Mouse (Mus musculus): ENCODE results near the gene Acbd7. TPM values are rescaled to one million over a fixed set of nuclear protein-coding genes. Genes with fewer than 3 reads are reported as not detected.

Acbd7 gene
- polyA plus RNA-seq, 2 experiments: 0.34 to 1.0 TPM

DNA sequence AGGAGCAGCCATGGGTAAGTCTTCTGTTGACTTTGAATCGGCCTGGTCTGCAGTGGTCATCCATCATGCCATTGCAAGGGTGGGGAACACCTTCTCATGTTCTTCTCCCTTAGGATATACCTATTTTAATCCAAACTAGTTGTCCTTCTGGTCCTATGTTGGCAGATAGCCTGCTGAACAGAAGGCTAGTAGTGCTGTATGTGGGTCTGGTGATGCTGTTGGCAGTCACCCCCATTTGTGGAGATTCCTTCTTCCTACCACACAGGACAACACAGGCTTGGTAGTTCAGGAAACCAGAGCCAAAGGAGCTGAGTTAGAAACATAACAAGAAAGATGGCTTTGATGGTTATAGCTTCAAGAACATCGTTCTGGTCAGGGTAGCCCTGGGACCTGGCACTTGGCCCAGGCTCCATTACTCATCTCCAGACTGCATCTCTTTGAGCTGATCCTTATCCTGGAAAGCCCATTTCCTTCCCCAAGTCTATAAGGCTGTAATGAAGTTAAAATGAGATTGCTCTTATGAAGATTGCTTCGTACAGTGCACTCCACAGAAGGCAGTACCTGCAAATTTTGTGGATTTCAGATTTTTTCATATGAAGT is 30.4 kb upstream of the Acbd7 start:
- H3K9me3 ChIP-seq (ENCODE audit: control insufficient read depth, low read length): no peaks in the 10 kb centered on the region
- no peak overlapping the region for H3K27ac ChIP-seq (replicated peaks; ENCODE audit: low read depth, low read length)
- no peak overlapping the region for H3K4me2 ChIP-seq (replicated peaks; ENCODE audit: low read depth, low read length, severe bottlenecking)
- no peak for DNase-seq (ENCODE audit: low spot score)
- H3K27me3 ChIP-seq (ENCODE audit: control insufficient read depth, insufficient read depth, low read length): no peaks in the 10 kb centered on the region
- 60% methylated on average over 3 of the region's 3 CpGs for WGBS
- H3K4me3 ChIP-seq (replicated peaks; ENCODE audit: low read length): no peak overlapping the region
- H3K36me3 ChIP-seq (ENCODE audit: control insufficient read depth, insufficient read depth, low read length): peaks cover 8% of the 10 kb centered on the region
- H3K4me1 ChIP-seq (ENCODE audit: control insufficient read depth, insufficient read depth, low read length): no peaks in the 10 kb centered on the region
- TF ChIP-seq POLR2A (IDR thresholded peaks at IDR 0.05; ENCODE audit: borderline replicate concordance, extremely low read depth, insufficient read depth, insufficient read length): no peak
- ATAC-seq (ENCODE audit: low FRiP score, low read depth): no peak
- H3K9ac ChIP-seq (ENCODE audit: low read depth, low read length, severe bottlenecking): no peak overlapping the region

DNA sequence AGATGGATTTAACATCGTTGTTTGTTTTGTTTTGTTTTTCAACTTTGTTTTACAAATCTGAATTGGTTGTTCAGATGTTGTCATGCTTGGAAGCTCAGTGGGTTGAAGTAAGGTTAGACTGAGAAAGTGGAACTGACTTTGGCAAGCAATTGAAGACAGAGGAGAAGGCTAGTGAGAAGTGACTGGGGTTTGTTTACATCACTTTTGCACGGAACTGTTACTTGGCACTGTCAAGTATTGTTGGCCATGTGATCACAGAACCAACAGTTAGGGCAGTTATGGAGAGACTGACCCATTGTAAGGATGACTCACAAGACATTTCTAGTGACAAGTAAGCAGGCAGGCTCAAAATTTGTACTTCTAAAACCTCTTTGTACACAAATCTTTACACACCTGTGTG is 12.8 kb upstream of the Acbd7 start:
- Histone ChIP-seq H3K36me3 (ENCODE audit: control insufficient read depth, insufficient read depth, low read length) (peaks cover 55% of the 10 kb centered on the region), H3K9me3 (ENCODE audit: control insufficient read depth, low read length) (no peaks in the 10 kb centered on the region; the same call in 1 of the 2 replicates), H3K27me3 (ENCODE audit: control insufficient read depth, insufficient read depth, low read length) (no peaks in the 10 kb centered on the region), H3K9ac (ENCODE audit: low read depth, low read length, severe bottlenecking) (no peak overlapping the region), H3K4me3 (replicated peaks; ENCODE audit: low read length) (no peak overlapping the region), H3K4me2 (replicated peaks; ENCODE audit: low read depth, low read length, severe bottlenecking) (no peak overlapping the region), H3K4me1 (ENCODE audit: control insufficient read depth, insufficient read depth, low read length) (no peaks in the 10 kb centered on the region), H3K27ac (replicated peaks; ENCODE audit: low read depth, low read length) (no peak overlapping the region)
- no peak for TF ChIP-seq POLR2A (IDR thresholded peaks at IDR 0.05; ENCODE audit: borderline replicate concordance, extremely low read depth, insufficient read depth, insufficient read length)
- DNase-seq (ENCODE audit: low spot score): no peak
- ATAC-seq (ENCODE audit: low FRiP score, low read depth): no peak
- WGBS: 78% methylated on average over 2 of the region's 2 CpGs

DNA sequence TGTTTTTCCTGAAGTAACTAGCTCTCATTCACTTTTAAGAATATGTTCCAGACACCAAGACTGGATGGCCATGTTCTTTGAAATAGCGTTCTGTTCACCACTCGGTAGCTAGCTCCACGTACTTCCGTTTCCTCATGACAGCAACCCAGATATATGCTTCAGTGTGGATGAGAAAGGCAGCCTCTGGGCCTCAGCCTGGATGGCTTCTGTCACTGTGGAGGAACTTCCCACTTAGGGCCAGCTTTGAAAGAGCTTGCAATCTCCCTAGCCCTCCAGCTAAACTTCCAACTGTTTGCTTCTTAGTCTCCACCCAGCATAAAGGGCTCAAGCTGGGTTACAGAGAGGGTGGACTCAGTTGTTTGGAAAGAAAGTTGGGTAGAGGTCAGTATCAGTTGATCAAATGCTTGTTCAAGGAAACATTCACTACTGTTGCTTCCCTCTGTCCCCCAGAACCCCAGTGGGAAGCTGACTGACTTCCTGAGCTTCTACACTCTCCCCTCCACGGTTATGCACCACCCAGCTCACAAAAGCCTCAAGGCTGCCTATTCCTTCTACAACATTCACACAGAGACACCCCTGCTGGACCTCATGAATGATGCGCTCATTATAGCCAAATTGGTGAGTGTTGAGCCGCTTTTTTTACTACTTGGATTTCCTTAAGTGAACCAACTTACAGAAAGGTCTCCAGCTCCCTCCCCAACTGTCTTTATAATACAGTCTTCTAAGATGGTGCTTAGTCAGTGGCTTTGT is 11.4 kb upstream of the Acbd7 start:
- no peak for DNase-seq (ENCODE audit: low spot score)
- TF ChIP-seq POLR2A (IDR thresholded peaks at IDR 0.05; ENCODE audit: borderline replicate concordance, extremely low read depth, insufficient read depth, insufficient read length): no peak
- ATAC-seq (ENCODE audit: low FRiP score, low read depth): no peak
- WGBS: 90% methylated on average over 7 of the region's 7 CpGs
- no peaks in the 10 kb centered on the region for H3K27me3 ChIP-seq (ENCODE audit: control insufficient read depth, insufficient read depth, low read length)
- no peaks in the 10 kb centered on the region for H3K4me1 ChIP-seq (ENCODE audit: control insufficient read depth, insufficient read depth, low read length)
- H3K27ac ChIP-seq (replicated peaks; ENCODE audit: low read depth, low read length): no peak overlapping the region
- H3K9ac ChIP-seq (ENCODE audit: low read depth, low read length, severe bottlenecking): no peak overlapping the region
- H3K4me3 ChIP-seq (replicated peaks; ENCODE audit: low read length): no peak overlapping the region
- no peaks in the 10 kb centered on the region; the same call in 1 of the 2 replicates for H3K9me3 ChIP-seq (ENCODE audit: control insufficient read depth, low read length)
- peaks cover 61% of the 10 kb centered on the region for H3K36me3 ChIP-seq (ENCODE audit: control insufficient read depth, insufficient read depth, low read length)
- no peak overlapping the region for H3K4me2 ChIP-seq (replicated peaks; ENCODE audit: low read depth, low read length, severe bottlenecking)

DNA sequence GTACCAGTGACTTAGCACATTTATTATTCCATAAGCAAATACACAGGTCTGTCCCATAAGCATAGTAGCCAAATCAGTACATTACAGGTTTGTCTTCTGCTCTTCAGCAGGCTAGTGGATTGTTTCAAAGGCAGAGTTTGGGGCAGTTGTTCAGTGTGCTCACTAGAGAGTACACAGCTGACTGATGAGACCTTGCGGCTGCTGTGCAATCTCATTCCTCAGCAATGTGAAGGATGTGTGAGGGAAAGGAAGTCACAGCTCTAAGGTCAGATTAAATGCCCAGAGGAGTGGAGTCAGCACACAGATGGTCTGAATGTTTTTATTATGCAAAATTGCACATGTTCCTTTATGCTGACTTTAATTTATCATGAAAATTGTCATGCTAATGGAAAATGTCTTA is 9.4 kb upstream of the Acbd7 start:
- H3K4me3 ChIP-seq (replicated peaks; ENCODE audit: low read length): no peak overlapping the region
- H3K36me3 ChIP-seq (ENCODE audit: control insufficient read depth, insufficient read depth, low read length): peaks cover 61% of the 10 kb centered on the region
- 81% methylated on average over 1 of the region's 1 CpGs for WGBS
- no peaks in the 10 kb centered on the region; the same call in 1 of the 2 replicates for H3K9me3 ChIP-seq (ENCODE audit: control insufficient read depth, low read length)
- H3K27ac ChIP-seq (replicated peaks; ENCODE audit: low read depth, low read length): no peak overlapping the region
- H3K4me1 ChIP-seq (ENCODE audit: control insufficient read depth, insufficient read depth, low read length): 0 out of 2 replicates have a peak, but pooled peaks cover 3% of the 10 kb centered on the region
- no peak for ATAC-seq (ENCODE audit: low FRiP score, low read depth)
- no peaks in the 10 kb centered on the region for H3K27me3 ChIP-seq (ENCODE audit: control insufficient read depth, insufficient read depth, low read length)
- H3K4me2 ChIP-seq (replicated peaks; ENCODE audit: low read depth, low read length, severe bottlenecking): no peak overlapping the region
- no peak for TF ChIP-seq POLR2A (IDR thresholded peaks at IDR 0.05; ENCODE audit: borderline replicate concordance, extremely low read depth, insufficient read depth, insufficient read length)
- no peak for DNase-seq (ENCODE audit: low spot score)
- no peak overlapping the region for H3K9ac ChIP-seq (ENCODE audit: low read depth, low read length, severe bottlenecking)

DNA sequence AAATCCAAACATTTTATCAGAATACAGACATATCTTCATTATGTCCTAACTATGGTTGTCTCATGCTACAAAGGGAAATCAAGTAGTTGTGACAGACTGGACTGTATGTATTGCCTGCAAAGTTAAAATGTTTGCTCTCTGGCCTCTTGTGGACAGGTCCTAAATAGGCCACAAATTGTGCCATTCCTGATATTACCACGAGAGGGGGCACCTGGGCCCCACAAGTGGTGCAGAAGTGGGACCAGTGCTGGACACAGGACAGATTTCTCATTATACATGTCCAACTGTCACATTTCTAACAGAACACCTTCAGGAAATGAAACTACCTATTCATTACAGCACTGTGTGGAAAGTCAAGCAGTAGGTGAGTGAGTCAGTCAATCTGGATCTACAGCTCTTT is 8.6 kb upstream of the Acbd7 start:
- DNase-seq (ENCODE audit: low spot score): no peak

More for the DNA sequence above, 8.6 kb upstream of the Acbd7 start:
- TF ChIP-seq POLR2A (IDR thresholded peaks at IDR 0.05; ENCODE audit: borderline replicate concordance, extremely low read depth, insufficient read depth, insufficient read length): no peak
- no peaks in the 10 kb centered on the region; the same call in 1 of the 2 replicates for H3K9me3 ChIP-seq (ENCODE audit: control insufficient read depth, low read length)
- 0 out of 2 replicates have a peak, but pooled peaks cover 3% of the 10 kb centered on the region for H3K4me1 ChIP-seq (ENCODE audit: control insufficient read depth, insufficient read depth, low read length)
- no peak overlapping the region for H3K4me3 ChIP-seq (replicated peaks; ENCODE audit: low read length)
- WGBS: 68% methylated on average over 1 of the region's 1 CpGs
- no peak overlapping the region for H3K27ac ChIP-seq (replicated peaks; ENCODE audit: low read depth, low read length)
- no peak overlapping the region for H3K4me2 ChIP-seq (replicated peaks; ENCODE audit: low read depth, low read length, severe bottlenecking)
- no peak for ATAC-seq (ENCODE audit: low FRiP score, low read depth)
- H3K9ac ChIP-seq (ENCODE audit: low read depth, low read length, severe bottlenecking): no peak overlapping the region
- no peaks in the 10 kb centered on the region for H3K27me3 ChIP-seq (ENCODE audit: control insufficient read depth, insufficient read depth, low read length)
- H3K36me3 ChIP-seq (ENCODE audit: control insufficient read depth, insufficient read depth, low read length): peaks cover 57% of the 10 kb centered on the region

All from limb, embryonic 14.5 days (tissue).